Mouse (Mus musculus) ovary, postnatal 10 days (tissue): ENCODE measurements at regions not wholly inside any gene's neighbourhood (a gene's known extent, or its start where the extent isn't known, plus 50 kb on each side); places are given as distances from the start of the nearest gene placed in this dataset.

Experiments used
- DNase-seq: peaks from one replicate; pipeline ENCODE4 v3.0.0; 2022; ENCODE audit warnings: low spot score

DNA sequence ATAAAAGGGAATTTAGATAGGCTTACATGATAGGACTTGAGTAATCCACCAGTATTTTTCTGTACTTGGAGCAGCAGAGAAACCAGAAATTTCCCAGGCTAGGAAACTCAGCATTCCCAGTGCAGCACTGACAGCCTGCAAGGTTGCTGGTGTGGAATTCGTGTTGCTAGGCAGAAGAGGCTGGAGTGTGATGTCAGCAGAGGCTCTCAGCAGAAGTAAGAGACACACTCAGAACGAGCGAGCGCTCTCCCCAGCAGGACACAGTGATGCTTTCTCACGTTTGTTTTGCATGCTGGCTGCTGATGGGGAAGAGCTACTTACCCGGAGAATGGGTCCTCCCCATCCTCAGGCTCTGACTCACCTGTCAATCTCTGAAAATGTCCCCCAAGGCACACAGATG, 104.7 kb downstream of the Dusp6 start:
- DNase-seq, result no peak

- DNase-seq, result no peak
These were observed 112.1 kb downstream of the Dusp6 start for GRCm38 (mm10) chr10:99375101-99375500.

GRCm38 (mm10) chr10:99376430-99376829, 113.4 kb downstream of the Dusp6 start:
- no peak for DNase-seq

DNA sequence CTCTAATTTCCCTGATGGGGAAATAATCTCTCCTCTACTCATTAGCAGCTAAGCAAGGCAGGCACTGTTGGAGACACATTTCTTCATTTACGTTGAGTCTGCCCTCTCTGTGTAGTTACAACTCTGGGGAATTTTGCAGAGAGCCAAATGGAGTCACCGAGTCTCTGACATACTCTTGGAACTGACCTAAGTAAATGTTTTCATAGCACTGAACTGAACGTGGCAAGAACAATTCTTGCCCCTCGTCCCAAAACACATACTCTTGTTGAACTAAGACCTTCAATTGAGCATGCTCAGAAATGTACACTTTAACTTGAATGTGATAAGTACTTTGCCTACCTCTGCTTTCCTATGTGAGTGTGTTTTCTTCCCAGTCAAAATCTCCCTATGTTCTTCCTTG, 114.5 kb downstream of the Dusp6 start:
- no peak for DNase-seq

DNA sequence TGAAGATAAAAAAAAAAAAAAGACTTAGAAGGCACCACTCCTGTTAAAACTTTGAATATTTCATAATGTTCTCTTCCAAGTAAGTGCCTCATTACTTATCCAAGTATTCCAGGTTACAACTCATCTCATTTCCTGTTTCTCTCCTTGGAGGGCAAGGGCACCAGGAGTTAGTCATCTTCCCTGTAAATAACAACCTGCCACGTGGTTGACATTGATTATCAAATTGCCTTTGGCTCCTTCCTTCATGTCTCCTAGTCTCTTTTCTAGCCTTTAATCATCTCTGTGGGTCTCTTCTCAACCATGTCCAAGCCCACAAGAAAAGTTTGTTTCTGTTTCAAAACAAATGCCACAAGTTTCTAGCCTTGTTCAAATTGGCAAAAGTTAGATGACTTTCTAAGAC, 116.1 kb downstream of the Dusp6 start:
- no peak for DNase-seq

GRCm38 (mm10) chr10:99380170-99380569, 117.1 kb downstream of the Dusp6 start:
- DNase-seq, result no peak

- DNase-seq, result no peak
These were observed 120.0 kb downstream of the Dusp6 start for GRCm38 (mm10) chr10:99383028-99383427.

DNA sequence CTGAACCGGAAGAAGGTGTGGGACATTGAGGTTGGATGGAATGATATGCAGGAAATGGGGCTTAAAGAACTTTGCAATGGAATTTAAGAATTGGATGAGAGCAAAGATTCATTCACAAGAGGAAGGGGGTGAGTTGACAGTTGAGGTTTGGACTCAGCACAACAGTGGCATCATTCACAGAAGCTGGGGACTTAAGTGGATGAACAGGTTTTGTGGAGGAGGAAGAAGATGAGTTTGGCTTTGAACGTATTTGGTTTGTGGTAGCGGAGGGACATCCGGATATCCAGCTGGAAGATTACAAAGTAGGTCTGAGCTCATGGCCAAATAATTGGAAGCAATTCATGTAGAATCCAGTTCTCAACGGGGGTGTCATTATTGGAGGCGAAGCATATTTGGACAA, 121.3 kb downstream of the Dusp6 start:
- no peak for DNase-seq

DNA sequence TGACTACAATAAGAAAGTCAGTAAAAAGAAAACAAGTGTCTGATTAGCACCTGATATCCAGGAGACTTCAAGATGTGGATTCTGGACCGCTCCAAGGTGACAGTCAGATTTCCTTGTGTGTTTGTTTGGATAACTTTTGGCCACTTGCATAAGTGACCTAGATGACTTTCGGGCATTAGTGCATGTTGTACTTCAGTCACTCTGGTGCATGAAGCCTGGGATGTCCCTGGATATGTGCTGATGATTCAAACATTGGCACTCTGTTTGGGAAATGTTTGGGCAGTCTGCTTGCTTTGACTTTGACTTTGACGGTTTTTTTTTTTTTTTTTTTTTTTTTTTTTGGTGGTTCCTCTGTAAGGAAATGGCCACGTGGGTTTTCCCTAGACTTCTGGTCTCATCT, 121.8 kb downstream of the Dusp6 start:
- DNase-seq, result no peak

- DNase-seq, result no peak
These were observed 122.8 kb downstream of the Dusp6 start for GRCm38 (mm10) chr10:99385854-99386253.

GRCm38 (mm10) chr10:99388526-99388925, 125.5 kb downstream of the Dusp6 start:
- no peak for DNase-seq

DNA sequence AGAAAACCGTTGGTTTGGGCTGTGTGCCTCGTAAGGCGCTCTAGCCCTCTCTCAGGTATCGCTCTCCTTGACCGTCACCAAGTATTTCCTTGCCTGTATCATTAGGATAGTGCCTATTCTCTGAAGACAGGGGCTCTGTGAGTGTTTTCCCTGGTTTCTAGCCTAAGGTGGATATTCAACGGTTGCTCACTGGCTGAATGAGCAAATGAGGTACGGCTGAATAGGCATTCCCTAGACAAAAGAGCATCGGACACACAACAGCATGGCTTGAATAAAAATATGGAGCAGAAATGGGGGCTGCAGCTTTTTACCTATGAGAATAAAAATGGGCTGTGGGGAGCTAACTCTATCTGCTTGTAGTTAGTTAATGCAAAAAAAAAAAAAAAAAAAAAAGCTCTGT, 126.0 kb downstream of the Dusp6 start:
- DNase-seq, result no peak

DNA sequence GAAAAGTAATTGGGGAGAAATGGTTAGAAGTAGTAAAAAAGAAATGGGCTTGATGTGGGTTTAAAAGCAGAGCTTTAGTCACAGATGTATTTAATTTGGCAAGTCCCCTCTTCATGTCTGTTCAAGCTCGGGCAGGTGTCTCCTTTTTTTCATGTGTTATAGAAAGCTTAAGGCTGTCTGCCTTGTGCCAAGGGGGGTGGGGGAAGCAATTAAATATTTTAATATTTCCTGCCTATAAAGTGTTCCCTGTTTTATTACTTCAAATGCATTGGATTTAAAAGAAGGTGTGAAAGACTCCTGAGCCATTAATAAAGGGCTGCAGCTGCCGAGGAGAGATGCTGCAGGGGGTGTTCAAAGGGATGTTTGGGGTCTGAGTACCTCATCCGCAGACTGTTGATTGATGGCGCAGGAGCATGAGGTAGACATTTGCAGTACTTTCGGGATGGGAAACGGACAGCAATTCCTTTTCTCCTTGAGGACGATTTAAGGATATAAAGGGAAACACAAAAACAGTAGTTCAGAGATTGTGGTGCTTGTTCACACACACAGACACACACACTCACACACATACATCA, 127.7 kb downstream of the Dusp6 start:
- DNase-seq, result no peak

DNA sequence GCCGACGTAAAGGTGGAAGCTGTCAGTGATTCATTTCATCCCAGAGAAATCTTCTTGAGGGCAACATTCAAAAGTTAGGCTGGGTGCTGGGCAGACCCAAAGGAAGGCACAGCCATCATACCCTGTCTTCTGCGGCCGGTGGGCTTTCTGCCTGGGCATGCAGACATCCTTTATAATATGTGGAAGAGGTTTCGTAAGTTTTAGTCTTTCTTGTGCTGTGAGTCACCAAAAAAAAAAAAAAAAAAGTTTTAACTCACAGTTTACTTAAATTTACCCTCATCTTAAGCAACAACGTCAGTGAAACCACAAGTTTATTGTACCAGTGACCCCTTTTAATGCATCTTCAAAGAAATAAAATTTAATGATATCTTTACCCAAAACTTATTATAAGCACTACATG, 128.7 kb downstream of the Dusp6 start:
- no peak for DNase-seq

GRCm38 (mm10) chr10:99392979-99393378, 129.9 kb downstream of the Dusp6 start:
- no peak for DNase-seq

DNA sequence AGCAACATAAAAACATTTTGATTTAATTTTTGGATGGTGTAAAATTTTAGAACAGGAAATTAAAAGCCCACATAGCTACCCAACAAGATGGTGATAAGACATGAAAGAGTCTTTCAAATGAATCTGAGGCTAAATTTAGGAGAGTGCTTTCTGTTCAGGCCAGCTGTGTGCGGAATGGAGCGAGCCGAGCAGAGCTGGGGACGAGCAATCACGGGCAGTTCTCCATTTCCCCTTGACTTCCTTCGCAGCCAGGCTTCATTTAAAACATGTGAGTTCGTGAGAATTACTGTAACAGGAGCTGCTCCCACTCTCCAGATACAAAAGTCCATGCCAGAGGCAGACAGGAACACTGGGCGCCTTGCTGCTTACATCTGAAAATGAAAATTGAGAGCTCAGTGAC, 130.5 kb downstream of the Dusp6 start:
- DNase-seq, result no peak

- no peak for DNase-seq
These were observed 132.4 kb downstream of the Dusp6 start for GRCm38 (mm10) chr10:99395411-99395810.

DNA sequence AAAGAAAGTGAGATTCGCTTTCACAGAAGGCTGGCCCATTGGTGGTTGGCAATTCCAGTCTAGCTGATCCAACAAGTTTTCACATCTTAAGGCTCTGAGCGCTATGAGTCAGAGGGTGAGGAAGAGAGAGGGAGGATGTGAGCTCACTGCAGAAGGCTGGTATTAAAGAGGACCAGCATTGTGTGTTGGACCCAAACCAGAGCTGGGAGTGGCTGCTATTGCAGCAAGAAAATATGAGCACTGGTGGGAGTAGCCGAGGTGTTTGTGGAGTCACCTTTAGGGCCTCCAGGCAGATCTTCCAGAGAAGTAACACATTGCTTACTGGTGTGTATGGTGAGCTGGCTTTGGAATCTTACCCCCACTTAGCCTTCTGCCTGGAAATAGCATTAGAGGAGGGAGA, 133.6 kb downstream of the Dusp6 start:
- DNase-seq, result no peak

- no peak for DNase-seq
These were observed 137.0 kb downstream of the Dusp6 start for GRCm38 (mm10) chr10:99400076-99400475.

DNA sequence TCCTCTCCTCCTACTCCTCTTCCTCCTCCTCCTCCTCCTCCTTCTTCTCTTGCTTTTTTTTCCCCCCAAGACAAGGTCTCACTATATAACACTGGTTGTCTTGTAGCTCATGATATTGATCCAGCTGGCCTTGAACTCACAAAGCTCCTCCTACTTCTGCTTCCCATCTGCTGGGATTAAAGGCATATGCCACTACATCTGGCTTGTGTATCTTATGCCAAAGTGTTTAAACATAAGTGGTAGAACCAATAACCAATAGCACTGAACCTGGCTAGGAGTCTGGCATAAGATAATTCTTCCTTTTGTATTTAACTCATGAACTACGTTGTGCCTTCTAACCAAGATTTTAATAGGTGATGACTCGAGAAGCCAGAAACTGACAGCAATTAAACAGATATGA, 143.7 kb downstream of the Dusp6 start:
- no peak for DNase-seq

- DNase-seq, result no peak
These were observed 145.8 kb downstream of the Dusp6 start for GRCm38 (mm10) chr10:99408786-99409185.

DNA sequence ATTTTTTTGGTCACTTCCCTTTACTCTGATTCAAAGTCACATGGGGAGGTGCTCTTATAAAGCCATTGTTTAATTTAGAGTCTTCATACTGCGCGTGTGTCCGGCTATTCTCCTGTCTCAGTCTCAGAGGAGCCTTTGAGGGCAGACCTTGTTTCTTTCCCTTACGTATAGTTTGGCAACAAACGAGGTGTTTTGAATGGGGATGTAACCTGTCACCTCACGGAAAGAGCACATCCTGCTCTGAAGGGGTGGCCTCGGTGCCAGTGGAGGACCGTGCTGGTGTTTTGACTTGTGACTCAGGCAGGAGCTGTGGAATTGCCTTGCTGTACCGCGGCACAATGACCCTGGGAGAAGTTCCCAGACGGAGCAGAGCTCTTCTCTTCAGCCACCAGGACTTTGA, 146.7 kb downstream of the Dusp6 start:
- DNase-seq, result no peak

DNA sequence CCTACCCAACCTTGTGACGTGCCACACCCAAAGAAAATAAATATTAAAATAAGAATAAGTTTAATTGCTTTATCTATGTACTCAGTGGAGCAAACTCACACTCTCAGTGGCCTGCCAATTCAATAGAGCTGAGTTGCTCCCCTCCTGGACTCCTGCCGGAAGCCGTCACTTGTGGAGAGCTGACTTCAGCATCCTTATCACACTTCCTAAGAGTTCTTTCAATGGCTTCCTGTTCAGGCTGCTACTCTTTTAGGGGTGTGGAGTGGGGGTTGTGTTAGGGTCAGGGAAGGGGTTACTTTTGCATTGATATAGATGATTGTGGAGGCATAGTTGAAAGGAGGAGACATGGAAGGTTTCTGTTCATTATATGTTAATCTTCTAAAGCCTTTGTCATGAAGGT, 147.7 kb downstream of the Dusp6 start:
- no peak for DNase-seq

- DNase-seq, result no peak
These were observed 150.4 kb downstream of the Dusp6 start for GRCm38 (mm10) chr10:99413455-99413854.

- DNase-seq, result no peak
These were observed 153.2 kb downstream of the Dusp6 start for GRCm38 (mm10) chr10:99416271-99416670.
